Mouse (Mus musculus) adrenal gland, adult 8-10 months (tissue): ENCODE data around the gene Atp6v1e2. TPM values are rescaled to one million over a fixed set of nuclear protein-coding genes. Genes with fewer than 3 reads are reported as not detected.

ENCODE experiments used
- DNase-seq: peaks from one replicate; pipeline ENCODE4 v3.0.0; 2022
- total RNA-seq, 4 experiments: library from RNA; stranded (reverse); gene quantifications; 2 replicates each; pipeline ENCODE4 v1.2.4; 2022

Gene Atp6v1e2
- total RNA-seq, 4 experiments from 2014 or later = not detected

DNA sequence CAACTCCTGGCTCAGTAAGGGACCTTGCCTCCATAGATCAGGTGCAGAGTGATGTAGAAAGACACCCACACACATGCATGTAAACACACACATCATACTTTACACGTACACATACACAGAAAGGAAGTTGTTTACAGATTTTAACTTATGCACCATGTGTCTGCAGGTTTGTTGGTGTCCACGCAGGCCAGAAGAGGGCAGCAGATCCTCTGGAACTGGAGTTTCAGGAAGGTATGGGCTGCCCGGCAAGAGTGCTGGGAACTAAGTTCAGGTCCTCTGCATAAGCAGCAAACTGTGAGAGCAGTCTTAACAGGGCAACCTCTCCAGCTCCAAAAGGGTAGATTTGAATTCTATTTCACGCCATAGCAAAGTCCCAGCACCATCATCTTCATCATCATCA lies 32.2 kb downstream of the Atp6v1e2 start:
- DNase-seq = no peak

DNA sequence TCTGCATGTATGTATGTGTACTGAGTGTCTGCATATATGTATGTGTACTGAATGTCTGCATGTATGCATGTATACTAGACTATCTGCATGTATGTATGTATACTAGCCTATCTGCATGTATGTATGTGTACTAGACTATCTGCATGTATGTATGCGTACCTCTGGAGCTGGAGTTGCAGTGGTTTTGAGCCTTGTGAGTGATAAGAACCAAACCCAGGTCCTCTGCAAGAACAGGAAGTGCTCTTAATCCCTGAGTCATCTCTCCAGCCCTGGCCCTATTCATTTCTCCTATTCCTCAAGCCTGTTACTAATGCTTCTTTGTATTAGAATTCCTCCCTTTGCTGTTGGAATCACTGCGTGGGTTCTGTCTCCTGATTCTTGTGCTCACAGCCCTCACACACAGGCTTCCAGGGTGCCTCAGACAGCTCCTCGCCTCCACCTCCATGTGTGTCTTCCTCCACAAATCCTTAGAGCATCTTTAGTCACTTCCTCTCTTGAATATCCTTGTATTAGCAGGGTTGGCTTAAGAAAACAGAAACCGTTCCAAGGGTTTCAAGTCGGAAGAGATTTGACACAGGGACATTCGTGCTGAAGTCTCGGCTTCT lies 34.6 kb downstream of the Atp6v1e2 start:
- DNase-seq = no peak

DNA sequence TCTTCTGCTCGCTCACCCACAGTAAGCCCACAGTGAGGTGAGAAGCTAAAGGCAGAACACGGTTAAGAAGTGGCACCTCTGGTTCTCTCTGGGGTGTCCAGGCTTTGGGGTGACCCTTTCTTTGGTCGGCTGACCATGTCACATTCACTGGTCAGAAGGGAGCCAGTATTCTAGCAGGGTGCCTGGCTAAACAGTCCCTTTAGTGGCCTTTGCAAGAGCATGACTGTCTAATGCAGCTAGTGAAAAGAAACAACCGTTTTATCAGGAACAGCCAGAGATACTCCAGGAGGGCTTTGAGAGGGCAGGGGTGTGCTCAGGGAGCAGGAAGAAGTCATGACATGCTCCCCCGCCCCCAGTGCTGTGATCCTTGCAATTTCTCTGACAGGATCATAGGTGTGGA lies 36.4 kb downstream of the Atp6v1e2 start:
- DNase-seq = no peak

DNA sequence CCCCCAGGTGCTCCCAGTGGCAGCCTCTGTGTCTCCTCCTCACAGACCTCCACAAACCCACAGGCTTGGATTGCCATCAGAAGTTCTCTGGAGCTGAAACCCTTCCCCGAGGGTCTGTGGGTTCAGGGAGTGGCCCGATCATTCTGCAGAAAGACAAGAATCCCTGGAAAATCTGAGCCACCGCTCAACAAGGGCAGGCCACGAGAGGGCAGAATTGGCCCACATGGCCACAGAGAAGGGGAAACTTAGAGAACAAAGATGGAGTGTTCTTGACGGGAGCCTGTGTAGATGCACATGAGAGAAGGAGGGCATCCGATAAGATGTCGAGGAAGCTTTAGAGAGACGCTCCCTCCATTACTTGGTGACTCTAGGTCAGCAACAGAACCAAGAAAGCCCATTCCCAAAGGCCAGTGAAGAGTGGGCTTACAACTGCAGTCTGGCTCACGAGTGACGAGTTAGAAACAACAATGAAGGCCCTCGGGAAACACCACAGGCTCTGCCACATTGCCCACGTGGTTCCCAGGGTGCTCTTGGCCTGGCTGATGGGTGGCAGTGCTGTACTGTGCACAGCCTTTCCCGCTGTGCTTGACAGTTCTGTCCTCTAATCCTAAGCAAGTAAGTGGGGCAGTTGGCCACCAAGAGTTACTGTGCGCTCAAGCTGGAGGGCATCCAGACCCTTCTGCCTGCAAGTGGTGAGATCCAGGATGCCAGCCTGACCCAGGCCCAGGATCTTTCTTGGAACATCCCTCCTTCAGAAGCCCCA lies 37.8 kb downstream of the Atp6v1e2 start:
- no peak for DNase-seq

DNA sequence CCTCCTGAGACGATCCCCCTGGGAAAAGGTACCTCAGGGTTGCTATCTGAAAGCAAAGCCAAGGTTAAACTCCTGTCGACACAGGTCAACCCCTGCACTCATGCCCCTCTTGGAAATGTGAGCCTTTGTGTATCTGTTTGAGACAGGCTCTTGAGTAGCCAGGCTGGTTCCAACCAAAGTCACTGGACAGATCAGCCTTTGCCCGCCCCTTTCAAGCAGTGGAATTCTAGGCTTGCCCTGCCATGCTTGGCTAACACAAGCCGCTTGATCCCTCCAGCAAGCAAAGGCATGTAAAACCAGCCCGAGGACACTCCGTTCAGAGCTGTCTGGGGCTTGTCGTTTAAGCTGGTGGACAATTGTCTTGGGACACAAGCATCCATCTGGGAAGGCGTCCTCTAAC lies 39.4 kb downstream of the Atp6v1e2 start:
- DNase-seq = no peak

DNA sequence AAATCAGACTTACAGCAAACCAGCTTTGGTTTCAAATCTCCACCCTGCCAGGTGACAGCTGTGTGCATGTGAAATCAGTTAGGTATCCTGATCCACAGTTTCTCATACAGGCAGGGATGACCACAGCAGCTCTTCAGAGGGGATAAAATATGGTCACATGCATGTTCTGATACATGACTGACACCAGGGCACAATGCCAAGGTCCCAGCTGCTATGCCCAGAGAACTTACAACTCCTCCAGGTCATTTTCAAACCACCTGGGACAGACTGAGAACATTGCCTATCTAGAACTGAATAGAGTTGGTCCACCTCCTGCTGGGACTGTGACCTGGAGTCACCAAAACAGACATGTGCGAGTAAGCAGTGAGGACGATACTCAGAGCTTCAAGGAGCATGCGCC lies 40.6 kb downstream of the Atp6v1e2 start:
- no peak for DNase-seq

DNA sequence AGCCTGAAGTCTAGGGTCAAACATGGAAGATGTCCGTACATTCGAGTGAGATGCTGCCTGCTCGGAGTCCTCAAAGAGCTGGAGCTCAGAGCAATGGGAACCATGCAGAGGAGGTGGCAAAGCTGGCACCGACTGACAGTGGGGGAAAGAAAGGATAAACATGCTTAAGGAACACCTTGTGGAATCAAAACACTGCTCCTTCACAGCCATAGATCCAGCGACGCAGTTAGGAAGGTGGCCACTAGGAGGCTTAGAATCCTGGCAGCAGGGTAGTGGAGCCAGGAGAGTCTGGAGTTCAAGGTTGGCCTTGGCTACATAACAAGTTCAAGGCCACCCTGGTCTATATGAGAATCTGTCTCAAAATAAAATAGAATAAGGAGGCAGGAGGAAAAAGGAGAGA lies 41.1 kb downstream of the Atp6v1e2 start:
- no peak for DNase-seq

DNA sequence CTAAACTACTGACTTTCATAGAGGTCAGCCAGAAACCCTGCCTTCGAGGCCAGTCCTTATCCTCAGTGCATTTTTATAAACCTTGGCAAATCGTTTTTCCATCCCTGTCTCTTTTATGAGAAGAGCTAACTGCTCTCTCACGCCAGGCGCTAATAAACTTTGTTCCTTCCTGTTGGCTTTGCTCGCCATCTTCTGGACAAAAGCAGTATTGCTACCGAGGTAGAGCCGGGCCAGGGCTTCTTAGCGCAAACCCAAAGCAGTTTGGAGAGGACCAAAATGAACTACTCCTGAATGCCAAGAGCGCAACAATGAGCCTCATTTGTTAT lies 41.6 kb downstream of the Atp6v1e2 start:
- peak; percentile 62 for DNase-seq

DNA sequence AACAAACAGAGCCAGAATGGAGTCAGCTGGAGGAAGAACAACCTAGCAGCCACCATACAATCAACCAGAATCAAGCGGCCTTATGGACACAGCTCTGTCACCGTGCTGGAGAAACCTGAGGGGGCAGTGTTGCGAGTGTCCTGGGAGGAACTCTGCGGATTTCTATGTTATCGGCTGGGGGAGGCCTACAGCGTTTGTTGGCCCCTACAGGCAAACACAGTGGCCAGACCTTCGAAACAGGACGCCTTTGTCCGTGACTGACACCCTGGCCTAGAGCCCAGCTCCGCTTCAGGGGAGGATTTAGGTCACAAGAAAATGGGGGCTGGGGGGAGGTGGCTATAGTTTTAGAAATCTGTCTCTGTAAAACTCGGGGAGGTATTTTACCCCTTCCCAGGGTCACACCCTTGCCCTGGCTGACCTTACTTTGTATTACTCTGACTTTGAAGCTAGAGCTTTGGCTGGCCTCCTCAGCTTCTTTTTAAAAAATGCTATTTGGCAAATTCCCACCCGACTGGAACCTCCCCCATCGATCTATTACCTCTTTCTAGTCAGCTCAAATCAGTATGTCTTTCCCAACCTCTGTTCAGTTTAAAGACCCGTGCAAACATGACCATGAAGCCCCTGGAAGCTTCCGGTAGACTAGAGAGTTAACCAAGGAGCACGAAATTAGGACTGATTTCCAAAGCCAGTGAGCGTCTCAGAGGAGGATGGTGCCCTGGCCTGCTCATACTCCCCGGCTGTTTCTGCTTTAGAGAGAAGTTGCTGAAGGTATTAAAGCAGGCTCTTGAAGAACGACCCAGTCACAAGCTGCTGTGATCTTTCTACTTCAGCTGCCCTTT lies 42.2 kb downstream of the Atp6v1e2 start:
- DNase-seq = peak; percentile 35

DNA sequence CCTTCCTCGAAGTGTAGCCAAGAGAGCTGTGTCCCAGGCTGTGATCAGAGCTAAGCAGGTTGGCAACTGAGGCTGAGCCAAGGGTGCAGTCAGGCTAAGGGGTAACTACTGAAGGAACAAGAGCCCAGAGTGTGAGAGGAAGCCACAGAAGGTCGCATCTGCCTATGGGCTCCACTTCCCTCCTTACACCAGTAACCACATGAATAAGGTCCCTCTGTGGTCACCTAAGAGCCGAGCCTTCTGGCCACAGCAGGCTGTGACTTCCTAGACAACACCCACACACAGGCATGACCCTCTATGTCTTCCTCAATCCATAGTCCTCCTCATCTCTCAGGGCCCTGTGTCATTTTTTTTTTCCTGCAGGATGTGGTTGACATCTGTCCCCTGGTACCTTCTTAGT lies 43.5 kb downstream of the Atp6v1e2 start:
- DNase-seq = no peak

DNA sequence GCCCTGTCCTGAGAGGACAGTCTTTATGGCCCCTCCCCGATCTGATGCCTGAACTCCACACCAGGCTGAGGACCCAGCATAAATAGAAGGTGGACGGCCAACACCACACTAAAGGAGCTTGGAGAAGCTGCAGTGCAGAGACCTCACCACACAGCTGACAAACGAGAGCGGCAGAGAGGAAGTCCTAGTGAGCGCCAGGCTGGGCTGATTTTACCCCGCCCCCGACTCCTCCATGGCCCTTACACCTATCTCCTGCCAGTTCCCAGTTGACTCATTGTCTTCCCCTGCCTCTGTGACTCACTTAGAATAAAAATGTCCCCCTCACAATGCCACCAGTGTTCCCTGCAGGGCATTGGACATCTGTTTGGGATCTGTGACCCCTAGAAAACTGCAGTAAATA lies 44.1 kb downstream of the Atp6v1e2 start:
- DNase-seq = no peak

DNA sequence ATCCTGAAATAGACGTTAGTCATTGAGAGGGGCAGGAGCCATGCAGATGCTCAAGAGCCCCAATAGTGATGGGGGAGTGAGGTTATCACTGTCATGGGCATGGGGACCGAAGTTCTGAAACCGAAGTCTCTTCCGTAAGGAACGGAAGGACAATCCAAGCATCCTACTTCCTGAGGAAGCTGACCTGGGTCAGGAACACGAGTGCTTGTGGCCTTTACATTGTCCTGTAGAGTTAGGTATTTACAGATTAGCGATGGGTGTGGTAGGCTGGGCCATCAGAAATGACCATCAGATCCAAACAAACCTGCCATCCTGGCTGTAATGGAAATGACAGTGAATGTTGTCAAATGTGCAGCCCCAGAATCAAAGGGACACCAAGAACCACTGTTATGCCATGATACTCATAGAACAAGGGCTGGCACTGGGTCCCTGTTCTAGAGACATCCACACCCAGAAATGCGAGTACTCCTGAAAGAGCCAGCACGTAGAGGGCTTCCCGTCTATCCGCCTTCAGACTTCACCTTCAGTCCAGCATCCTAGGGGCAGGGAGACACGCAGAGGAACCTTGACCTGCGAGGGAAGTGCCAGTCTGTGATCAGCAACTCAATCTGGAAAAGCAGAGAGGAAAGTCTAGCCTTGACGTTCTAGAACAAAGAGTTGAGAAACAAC lies 45.2 kb downstream of the Atp6v1e2 start:
- DNase-seq = no peak

DNA sequence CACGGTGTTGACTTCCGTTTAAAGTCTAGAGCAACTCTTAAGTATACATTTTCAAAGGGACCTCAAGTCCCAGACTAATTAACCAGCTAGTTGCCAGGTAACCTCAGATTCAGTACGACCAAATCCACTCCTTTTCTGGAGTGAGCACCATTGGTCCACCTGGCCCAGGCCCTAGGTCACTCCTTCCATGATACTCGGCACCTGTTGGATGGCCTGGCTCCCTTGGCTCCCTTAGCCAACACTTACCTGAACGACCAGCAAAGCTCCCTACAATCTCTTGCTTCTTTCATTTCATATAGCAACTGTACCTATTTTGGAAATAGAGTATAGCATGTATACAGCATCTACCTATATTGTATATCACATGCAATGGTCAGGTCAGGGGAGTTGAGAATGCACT lies 47.1 kb downstream of the Atp6v1e2 start:
- DNase-seq = no peak

DNA sequence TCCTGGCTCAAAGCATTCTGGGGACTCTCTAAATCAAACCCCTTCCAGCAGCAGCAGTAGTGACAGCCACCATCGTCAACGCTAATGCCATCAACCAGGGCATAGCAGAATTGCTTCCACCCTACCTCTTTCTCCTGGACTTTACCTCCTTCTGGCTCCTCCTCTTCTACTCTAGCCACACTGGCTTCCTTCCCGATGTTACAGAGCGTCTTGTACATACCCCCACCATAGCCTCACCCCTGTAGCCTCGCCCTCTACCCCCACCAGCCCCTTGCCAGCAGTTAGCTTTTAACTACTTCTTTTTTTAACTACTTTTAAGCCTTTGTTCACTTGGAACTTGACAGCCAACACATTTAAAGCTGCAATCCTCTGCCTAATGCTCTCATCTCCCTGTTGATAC lies 47.9 kb downstream of the Atp6v1e2 start:
- DNase-seq = no peak

DNA sequence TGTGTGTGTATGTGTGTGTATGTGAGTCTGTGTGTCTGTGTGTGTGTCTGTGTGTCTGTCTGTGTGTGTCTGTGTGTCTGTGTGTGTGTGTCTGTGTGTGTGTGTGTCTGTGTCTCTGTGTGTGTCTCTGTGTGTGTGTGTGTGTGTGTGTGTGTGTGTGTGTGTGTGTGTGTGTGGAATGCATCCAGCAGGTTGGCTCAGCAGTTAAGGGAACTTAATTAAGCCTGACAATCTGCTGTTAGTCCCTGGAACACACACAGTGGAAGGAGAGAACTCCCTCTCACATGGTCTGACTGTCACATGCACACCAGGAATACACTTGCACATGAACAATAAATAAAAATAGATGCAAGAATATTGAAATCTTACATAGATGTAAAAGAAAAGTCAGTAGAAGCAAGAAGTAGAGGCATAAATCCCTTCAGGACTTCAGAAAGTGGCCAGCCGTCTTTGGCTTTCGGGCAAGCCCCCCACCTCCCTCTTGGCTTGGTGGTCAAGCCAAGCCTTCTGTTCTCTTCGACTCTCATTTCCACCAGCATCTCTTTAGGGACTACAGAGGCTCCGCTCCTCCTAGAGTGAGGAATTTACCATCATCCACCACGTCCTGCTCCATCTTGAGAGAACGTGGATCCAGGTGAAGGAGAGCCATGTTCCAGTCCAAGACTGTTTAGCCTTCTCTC lies 50.1 kb downstream of the Atp6v1e2 start:
- DNase-seq = no peak

DNA sequence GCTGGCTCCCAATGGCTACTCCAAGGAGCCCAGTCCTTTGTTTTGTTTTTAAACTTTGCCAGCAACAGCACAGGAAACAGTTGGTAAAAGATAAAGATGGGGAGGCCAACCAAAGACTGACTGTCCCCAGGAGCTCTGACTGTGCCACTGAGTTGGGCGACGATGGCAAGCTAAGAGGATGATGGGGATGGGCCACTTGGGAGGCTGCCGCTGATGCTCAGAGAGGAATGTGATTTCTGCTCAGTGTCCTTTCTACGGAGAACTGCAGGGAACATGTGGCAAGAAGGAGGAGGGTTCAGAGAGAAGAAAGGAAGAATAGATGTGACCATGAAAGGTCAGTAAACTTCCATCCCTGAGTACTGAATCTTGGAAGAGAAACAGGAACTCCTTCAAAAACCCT lies 52.5 kb downstream of the Atp6v1e2 start:
- no peak for DNase-seq

Other genes with a start within 250 kb of the Atp6v1e2 start
- gene Epas1, start 194.2 kb downstream of the Atp6v1e2 start, total RNA-seq = 100 to 1,000 TPM; 204 to 224 (median 215) TPM
- not detected for gene Tmem247, start 30.5 kb downstream of the Atp6v1e2 start, total RNA-seq
- gene Rhoq, start 15.2 kb upstream of the Atp6v1e2 start, total RNA-seq = 10 to 100 TPM; 61.2 to 96.2 (median 72.7) TPM
- 10 to 100 TPM; 15.9 to 19.2 (median 18.1) TPM for gene Pigf, start 77.5 kb upstream of the Atp6v1e2 start, total RNA-seq
- gene Cript, start 77.7 kb upstream of the Atp6v1e2 start, total RNA-seq = 10 to 100 TPM; 53.2 to 83.7 (median 71.9) TPM
- gene Socs5, start 159.8 kb upstream of the Atp6v1e2 start, total RNA-seq = 100 to 1,000 TPM in 1 of 4 experiments, 10 to 100 TPM in 3; 72.2 to 108 (median 96.0) TPM